Comparison of ENCODE assay signal across 8 mouse cellular contexts in the genomic region with DNA sequence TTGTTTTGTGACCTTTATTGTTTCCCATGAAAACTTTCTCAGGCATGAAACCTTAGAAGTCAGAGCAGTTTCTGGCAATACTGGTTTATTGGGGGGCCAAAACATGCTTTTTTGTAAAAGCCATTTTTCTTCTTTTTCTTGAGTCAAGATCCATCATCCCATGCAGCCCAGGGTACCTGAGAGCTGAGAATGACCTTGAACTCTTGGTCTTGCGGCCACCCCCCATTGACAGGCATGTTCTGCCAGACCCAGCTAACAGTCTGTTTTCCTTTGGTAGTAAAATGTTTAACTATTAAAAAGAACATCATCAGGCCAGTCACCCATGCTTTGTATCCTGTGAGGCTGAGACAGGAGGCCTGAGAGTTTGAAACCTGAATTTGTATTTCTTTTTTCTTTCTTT. TPM values are rescaled to one million over a fixed set of nuclear protein-coding genes. Genes with fewer than 3 reads are reported as not detected.
A peak's percentile ranks its signal among the peaks of the same experiment; 100 is the strongest.
DNase-seq lines count a peak whose midpoint lies in the region; ATAC-seq and TF ChIP-seq lines count a peak whose summit lies in the region.

No protein-coding gene starts in this region.

- no peaks in the 10 kb centered on the region for H3K36me3 ChIP-seq in heart, embryonic 11.5 days (ENCODE audit: control insufficient read depth, insufficient read depth, low read length)
- H3K36me3 ChIP-seq in ES-Bruce4 (ENCODE audit: control insufficient read depth, insufficient read depth, low read length, poor library complexity, severe bottlenecking) = no peaks in the 10 kb centered on the region
- H3K36me3 ChIP-seq in forebrain, postnatal 0 days (ENCODE audit: insufficient read depth) = no peaks in the 10 kb centered on the region
- no peaks in the 10 kb centered on the region for H3K36me3 ChIP-seq in liver, embryonic 16.5 days (ENCODE audit: control insufficient read depth, insufficient read depth)

- TF ChIP-seq CTCF in ES-Bruce4 (IDR thresholded peaks at IDR 0.05; ENCODE audit: low read depth, low read length) = no peak
- TF ChIP-seq CTCF in forebrain, postnatal 0 days (IDR thresholded peaks at IDR 0.05; ENCODE audit: low read depth) = no peak

- no peaks in the 10 kb centered on the region for H3K9me3 ChIP-seq in heart, embryonic 11.5 days (replicated peaks; ENCODE audit: control insufficient read depth, low read length)
- no peaks in the 10 kb centered on the region for H3K9me3 ChIP-seq in ES-Bruce4 (replicated peaks; ENCODE audit: control insufficient read depth, insufficient read depth, low read length, poor library complexity, severe bottlenecking)
- H3K9me3 ChIP-seq in forebrain, postnatal 0 days (ENCODE audit: low read length) = no peaks in the 10 kb centered on the region
- no peaks in the 10 kb centered on the region for H3K9me3 ChIP-seq in liver, embryonic 16.5 days (replicated peaks; ENCODE audit: control insufficient read depth, low read length)

- H3K4me1 ChIP-seq in heart, embryonic 11.5 days (ENCODE audit: control insufficient read depth, insufficient read depth, low read length) = peaks cover 14% of the 10 kb centered on the region
- H3K4me1 ChIP-seq in ES-Bruce4 (ENCODE audit: control insufficient read depth, insufficient read depth, low read length) = peaks cover 3% of the 10 kb centered on the region
- H3K4me1 ChIP-seq in forebrain, postnatal 0 days (ENCODE audit: insufficient read depth) = peaks cover 9% of the 10 kb centered on the region; the same call in 1 of the 2 replicates
- peaks cover 55% of the 10 kb centered on the region for H3K4me1 ChIP-seq in liver, embryonic 16.5 days (ENCODE audit: control insufficient read depth, low read depth, low read length)

- peak overlapping the region; percentile 78 for H3K4me2 ChIP-seq in heart, embryonic 11.5 days
- peak overlapping the region; percentile 65 for H3K4me2 ChIP-seq in forebrain, postnatal 0 days (ENCODE audit: low read depth)
- peak overlapping the region; percentile 48 for H3K4me2 ChIP-seq in liver, embryonic 16.5 days (ENCODE audit: low read depth, low read length)

- H3K4me3 ChIP-seq in heart, embryonic 11.5 days (ENCODE audit: low read depth, low read length) = peak overlapping the region; percentile 63
- peak overlapping the region; percentile 77 for H3K4me3 ChIP-seq in ES-Bruce4 (ENCODE audit: low read depth, low read length)
- H3K4me3 ChIP-seq in forebrain, postnatal 0 days (ENCODE audit: low read depth, low read length) = peak overlapping the region; percentile 54
- H3K4me3 ChIP-seq in liver, embryonic 16.5 days (ENCODE audit: low read depth, low read length) = peak overlapping the region; percentile 74; the same call in 1 of the 2 replicates

- 0 out of 2 replicates have a peak, but pooled peaks have one; percentile 40 for TF ChIP-seq EP300 in ES-Bruce4 (IDR thresholded peaks at IDR 0.05; ENCODE audit: insufficient read depth, low read depth, low read length)

- no peak overlapping the region; the same call in 1 of the 2 replicates for H3K9ac ChIP-seq in heart, embryonic 11.5 days (ENCODE audit: low read depth, low read length)
- no peak overlapping the region for H3K9ac ChIP-seq in ES-Bruce4 (ENCODE audit: low read depth, poor library complexity, severe bottlenecking)
- H3K9ac ChIP-seq in forebrain, postnatal 0 days = peak overlapping the region; percentile 49; the same call in 1 of the 2 replicates
- H3K9ac ChIP-seq in liver, embryonic 16.5 days (ENCODE audit: low read depth, low read length) = peak overlapping the region; percentile 49; the same call in 1 of the 2 replicates

- 26% methylated on average over 1 of the region's 1 CpGs for WGBS in heart, embryonic 11.5 days (ENCODE audit: insufficient replicate concordance)
- WGBS in forebrain, postnatal 0 days = 33% methylated on average over 1 of the region's 1 CpGs
- WGBS in liver, embryonic 16.5 days (ENCODE audit: insufficient replicate concordance) = 12% methylated on average over 1 of the region's 1 CpGs

- ATAC-seq in heart, embryonic 11.5 days (replicated peaks; ENCODE audit: insufficient number of reproducible peaks, low FRiP score, low TSS enrichment) = no peak
- ATAC-seq in forebrain, postnatal 0 days = 0 out of 2 replicates have a peak, but pooled peaks have one; percentile 16
- ATAC-seq in liver, embryonic 16.5 days (ENCODE audit: low read depth) = peak; percentile 5; the same call in 1 of the 2 replicates

- no peak for TF ChIP-seq POLR2A in ES-Bruce4 (IDR thresholded peaks at IDR 0.05; ENCODE audit: insufficient read depth, low read length)

- no peak for DNase-seq in heart, adult 11 months
- no peak for DNase-seq in forebrain, postnatal 0 days
- DNase-seq in urinary bladder, adult 18-20 months (ENCODE audit: low spot score in 2 of 2) = no peak
- DNase-seq in retina, embryonic 14.5 days (ENCODE audit: low spot score) = no peak
- no peak for DNase-seq in kidney, postnatal 36 days

- peak overlapping the region; percentile 94 for H3K27ac ChIP-seq in heart, embryonic 11.5 days (ENCODE audit: low read depth, low read length)
- peak overlapping the region; percentile 93 for H3K27ac ChIP-seq in ES-Bruce4 (ENCODE audit: insufficient read depth, low read length)
- no peak overlapping the region for H3K27ac ChIP-seq in forebrain, postnatal 0 days (ENCODE audit: low read depth, low read length)
- H3K27ac ChIP-seq in liver, embryonic 16.5 days (ENCODE audit: low read length) = peak overlapping the region; percentile 100

- no peaks in the 10 kb centered on the region for H3K27me3 ChIP-seq in heart, embryonic 11.5 days (ENCODE audit: control insufficient read depth, insufficient read depth, low read length)
- no peaks in the 10 kb centered on the region for H3K27me3 ChIP-seq in ES-Bruce4 (ENCODE audit: control insufficient read depth, insufficient read depth, low read length, poor library complexity, severe bottlenecking)
- H3K27me3 ChIP-seq in forebrain, postnatal 0 days (ENCODE audit: insufficient read depth, low read length) = no peaks in the 10 kb centered on the region
- H3K27me3 ChIP-seq in liver, embryonic 16.5 days (ENCODE audit: control insufficient read depth, insufficient read depth, low read depth, low read length) = no peaks in the 10 kb centered on the region

RNA-seq across cellular contexts. Expression of a gene that starts 15.9 kb away (rescaled TPM):
- 38.7 and 42.4 TPM in 2 replicates for polyA plus RNA-seq in heart, embryonic 11.5 days (2014; fragmentation: Nextera tagmentation; extraction: Ambion mirVana)
- polyA plus RNA-seq in ES-Bruce4 (2011; ENCODE audit: insufficient read depth, insufficient read length, low read depth, missing spikeins) = 93.8 and 96.9 TPM in 2 replicates
- 70.5 and 93.6 TPM in 2 replicates for total RNA-seq in forebrain, postnatal 0 days (2014; rRNA removed)
- polyA plus RNA-seq in forebrain, postnatal 0 days (2015; fragmentation: Nextera tagmentation; extraction: Ambion mirVana) = 18.2 and 27.6 TPM in 2 replicates
- 23.6 and 24.6 TPM in 2 replicates for polyA plus RNA-seq in liver, embryonic 16.5 days (2015; fragmentation: Nextera tagmentation; extraction: Ambion mirVana)

Comparison
In these comparisons a context has a peak if more than half of its experiments do, and no peak if none do; other contexts are left out.
1. H3K9ac ChIP-seq: peak in forebrain, postnatal 0 days (single experiment) and liver, embryonic 16.5 days (single experiment); none in heart, embryonic 11.5 days (single experiment) and ES-Bruce4 (single experiment).
2. Peak in every context shown above with its lines, with median percentiles within 50 percentile points of each other: H3K4me2 ChIP-seq and H3K4me3 ChIP-seq.